Mouse (Mus musculus) ES-E14 (cell line): ENCODE results near the gene Tnrc18. TPM values are rescaled to one million over a fixed set of nuclear protein-coding genes. Genes with fewer than 3 reads are reported as not detected.

Experiments used
- DNase-seq: peaks from one replicate; pipeline ENCODE4 v3.0.0-alpha.2; 2013; ENCODE audit warnings: low read depth, low spot score
- H3K27ac ChIP-seq: 2 replicates; pipeline ENCODE4 v1.5.1; 2012; ENCODE audit warnings: low read depth, mild to moderate bottlenecking, low read length, moderate library complexity, mixed read lengths; ENCODE audit not compliant: poor library complexity, insufficient read depth, severe bottlenecking
- H3K36me3 ChIP-seq: 2 replicates; pipeline ENCODE4 v1.6.1; 2012; ENCODE audit warnings: mild to moderate bottlenecking, low read length, moderate library complexity, mixed read lengths; ENCODE audit not compliant: control insufficient read depth, poor library complexity, insufficient read depth, severe bottlenecking
- H3K4me1 ChIP-seq, 2 experiments: fragments of 150-350 bp in 1 of 2; sonication (generic) in 1 of 2; 2 replicates each; pipeline ENCODE4 v1.6.1; 2012; ENCODE audit warnings: low read length in 2 of 2, mild to moderate bottlenecking in 1 of 2, mixed read lengths in 1 of 2; ENCODE audit not compliant: control insufficient read depth in 2 of 2, insufficient read depth in 2 of 2, poor library complexity in 1 of 2
- H3K4me3 ChIP-seq, 2 experiments: fragments of 150-350 bp in 1 of 2; sonication (generic) in 1 of 2; 2 replicates each; pipeline ENCODE4 v1.5.1; 2012; ENCODE audit warnings: low read length in 2 of 2, low read depth in 1 of 2, mild to moderate bottlenecking in 1 of 2, mixed read lengths in 1 of 2; ENCODE audit not compliant: insufficient read depth in 1 of 2, poor library complexity in 1 of 2, severe bottlenecking in 1 of 2
- H3K9ac ChIP-seq: 2 replicates; pipeline ENCODE4 v1.6.1; 2012; ENCODE audit warnings: low read depth, mild to moderate bottlenecking, low read length, mixed read lengths; ENCODE audit not compliant: poor library complexity, insufficient read depth, severe bottlenecking
- H3K9me3 ChIP-seq: fragments of 150-350 bp; sonication (generic); 2 replicates; pipeline ENCODE4 v1.6.1; 2012; ENCODE audit warnings: low read depth, mild to moderate bottlenecking, low read length; ENCODE audit not compliant: control insufficient read depth, insufficient read depth
- CHD2 ChIP-seq: IDR thresholded peaks from 2 replicates; pipeline ENCODE4 v1.6.1; 2014; ENCODE audit warnings: mild to moderate bottlenecking, low read depth, low read length, inconsistent platforms
- HCFC1 ChIP-seq: IDR thresholded peaks from 2 replicates; pipeline ENCODE4 v1.6.1; 2012; ENCODE audit warnings: low read length, inconsistent platforms, borderline replicate concordance; ENCODE audit not compliant: insufficient read depth
- MAFK ChIP-seq: IDR thresholded peaks from 2 replicates; pipeline ENCODE4 v1.6.1; 2014; ENCODE audit warnings: mild to moderate bottlenecking, low read depth, low read length, inconsistent platforms; ENCODE audit not compliant: insufficient read depth
- ZC3H11A ChIP-seq: IDR thresholded peaks from 2 replicates; pipeline ENCODE4 v1.6.1; 2012; ENCODE audit warnings: low read depth, mild to moderate bottlenecking, inconsistent platforms, low read length, borderline replicate concordance
- ZNF384 ChIP-seq: IDR thresholded peaks from 2 replicates; pipeline ENCODE4 v1.6.1; 2012; ENCODE audit warnings: low read depth, low read length, inconsistent platforms
- in situ Hi-C, 2 experiments: fragments of 600-800 bp; cut with MboI; formaldehyde crosslinking; loops; one replicate each; pipeline ENCODE4 v1.15.1; 2025; ENCODE audit warnings: low sequenced_read_pairs in 2 of 2, inconsistent platforms in 1 of 2; ENCODE audit not compliant: unreplicated experiment in 2 of 2
- total RNA-seq: library from RNA; depleted of rRNA; stranded (reverse); fragments of 300-350 nt; gene quantifications from 2 replicates; pipeline ENCODE4 v1.2.3, GENCODE M21; 2012; rRNA removed

The Tnrc18 gene
- 12.9 and 20.7 TPM in 2 replicates for total RNA-seq

DNA sequence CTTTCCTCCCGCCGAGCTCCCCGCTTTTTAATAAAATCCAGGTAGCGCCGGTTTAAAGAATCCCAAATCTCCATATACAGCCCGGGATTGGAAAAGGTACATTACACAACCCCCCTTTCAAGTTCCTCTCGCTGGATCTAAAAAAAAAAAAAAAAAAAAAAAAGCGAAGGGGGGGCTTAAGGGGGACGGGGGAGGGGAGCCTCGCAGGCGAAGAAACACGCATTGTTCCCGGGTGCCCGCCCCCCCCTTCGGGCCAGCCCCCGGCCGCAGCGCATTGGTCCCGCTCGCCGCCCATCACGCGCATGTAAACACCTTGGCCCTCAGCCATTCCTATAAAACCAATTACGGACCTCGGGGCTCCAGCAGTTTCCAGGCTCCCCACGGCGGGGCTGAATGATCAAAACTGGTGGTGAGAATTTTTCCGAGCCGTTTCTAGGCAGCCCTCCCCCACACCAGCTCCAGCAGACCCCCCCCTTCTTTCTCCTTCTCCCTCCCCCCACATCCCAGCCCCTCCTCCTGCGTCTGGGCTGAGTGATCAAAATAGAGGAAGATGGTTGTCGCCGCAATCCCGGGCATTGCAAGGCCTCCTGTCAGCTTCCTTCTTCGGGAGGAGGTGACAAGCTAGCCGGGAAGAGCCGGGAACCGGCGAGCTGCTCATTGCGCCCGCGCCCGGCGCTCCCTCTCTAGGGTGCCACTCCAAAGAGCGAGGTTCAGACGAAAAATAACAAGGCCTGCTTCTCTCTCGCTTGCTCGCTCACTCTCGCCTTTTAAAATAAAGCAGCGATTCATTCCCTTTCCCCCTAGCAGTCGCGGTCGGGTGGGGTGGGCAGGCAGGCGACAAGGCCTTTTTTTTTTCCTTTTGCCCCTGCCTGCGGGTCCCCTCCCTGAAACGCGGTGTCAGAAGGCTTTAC is at the start of gene Tnrc18:
Gene Tnrc18, minus strand, starts transcription at position 139 of the 911 bp plus-strand sequence.
- peaks cover 0 to 18% of the 10 kb centered on the region in 2 experiments; a peak in 3 of 4 replicates for H3K4me1 ChIP-seq
- no peaks in the 10 kb centered on the region for H3K36me3 ChIP-seq
- H3K27ac ChIP-seq = peak within 1 kb of the TSS; percentile 48; the same call in 1 of the 2 replicates
- TF ChIP-seq MAFK (0 out of 2 replicates have a peak, but pooled peaks have one; percentile 8), ZC3H11A (no peak), HCFC1 (peak; percentile 49; the same call in 1 of the 2 replicates), ZNF384 (peak; percentile 99), CHD2 (peak; percentile 82)
- H3K9me3 ChIP-seq = no peaks in the 10 kb centered on the region
- peak within 1 kb of the TSS; percentile 83 for H3K9ac ChIP-seq
- H3K4me3 ChIP-seq = peak within 1 kb of the TSS; percentile 69 to 85
- DNase-seq = peak; percentile 93
- in situ Hi-C loops = no loop called here

DNA sequence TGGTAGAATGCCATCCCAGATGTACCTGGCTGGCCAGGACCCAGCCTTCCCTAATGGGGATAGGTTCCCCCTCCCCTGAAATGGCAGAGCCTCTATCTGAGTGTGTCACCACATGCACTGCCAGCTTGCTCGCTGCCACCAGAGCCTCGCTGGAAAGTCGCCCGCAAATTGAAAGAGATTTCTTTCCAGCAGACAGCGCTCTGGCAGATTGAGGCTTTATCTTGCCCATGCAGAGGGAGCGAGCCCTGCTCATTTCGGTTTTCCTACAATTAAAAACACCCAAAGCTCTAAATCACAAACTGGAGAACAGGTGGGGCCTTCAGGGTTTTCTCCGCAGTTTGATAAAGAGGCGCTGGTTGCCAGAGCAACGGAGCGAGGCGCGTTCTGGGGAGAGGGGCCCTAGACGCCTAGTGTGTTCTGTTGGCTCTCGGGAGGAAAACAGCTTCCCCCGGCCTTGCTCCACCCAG is 40.3 kb upstream of the Tnrc18 start:
- H3K36me3 ChIP-seq = no peaks in the 10 kb centered on the region
- DNase-seq = no peak
- no peak overlapping the region for H3K9ac ChIP-seq
- H3K9me3 ChIP-seq = no peaks in the 10 kb centered on the region
- TF ChIP-seq CHD2 (no peak), MAFK (no peak)
- no peak overlapping the region for H3K27ac ChIP-seq
- H3K4me1 ChIP-seq = peaks cover 0 to 10% of the 10 kb centered on the region in 2 experiments; a peak in 2 of 4 replicates
- H3K4me3 ChIP-seq = no peak overlapping the region
- in situ Hi-C loops = no loop called here

DNA sequence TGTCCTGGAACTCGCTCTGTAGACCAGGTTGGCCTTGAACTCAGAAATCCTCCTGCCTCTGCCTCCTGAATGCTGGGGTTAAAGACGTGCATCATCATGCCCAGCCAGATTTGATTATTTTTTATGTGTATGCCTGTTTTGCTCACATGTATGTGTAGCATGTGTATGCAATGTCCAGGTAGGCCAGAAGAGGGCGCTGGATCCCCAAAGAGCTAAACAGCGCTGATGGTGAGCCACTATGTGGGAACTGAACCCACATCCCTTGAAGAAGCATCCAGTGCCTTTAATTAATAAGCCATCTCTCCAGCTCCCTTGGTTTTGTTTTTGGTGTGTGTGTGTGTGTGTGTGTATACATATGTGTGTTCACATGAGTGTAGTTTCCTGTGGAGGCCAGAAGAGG is 38.9 kb upstream of the Tnrc18 start:
- Histone ChIP-seq H3K4me3 (no peak overlapping the region), H3K9me3 (no peaks in the 10 kb centered on the region), H3K9ac (no peak overlapping the region), H3K27ac (no peak overlapping the region), H3K36me3 (no peaks in the 10 kb centered on the region), H3K4me1 (peaks cover 0 to 13% of the 10 kb centered on the region in 2 experiments; a peak in 2 of 4 replicates)
- DNase-seq = no peak
- no peak for TF ChIP-seq HCFC1
- TF ChIP-seq ZC3H11A = no peak
- no peak for TF ChIP-seq ZNF384
- TF ChIP-seq MAFK = no peak
- no peak for TF ChIP-seq CHD2
- in situ Hi-C loops = no loop called here

DNA sequence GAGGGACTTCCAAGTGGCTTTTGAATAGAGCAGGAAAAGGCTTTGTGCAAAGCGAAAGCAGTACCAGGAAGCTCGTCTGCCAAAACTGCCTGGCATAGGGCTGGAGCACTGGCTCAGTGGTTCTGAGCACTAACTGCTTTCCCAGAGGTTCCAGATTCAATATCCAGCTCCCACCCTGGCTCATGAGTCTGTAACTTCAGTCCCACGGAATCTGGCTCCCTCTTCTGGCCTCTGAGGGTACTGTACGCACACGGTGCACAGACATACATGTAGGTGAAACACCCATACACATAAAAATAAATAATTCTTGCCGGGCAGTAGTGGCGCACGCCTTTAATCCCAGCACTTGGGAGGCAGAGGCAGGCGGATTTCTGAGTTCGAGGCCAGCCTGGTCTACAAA is 37.4 kb upstream of the Tnrc18 start:
- no peak overlapping the region for H3K27ac ChIP-seq
- TF ChIP-seq HCFC1 (no peak), ZC3H11A (peak; percentile 94), ZNF384 (peak; percentile 88)
- in situ Hi-C loops = no loop called here
- H3K9ac ChIP-seq = no peak overlapping the region
- H3K36me3 ChIP-seq = no peaks in the 10 kb centered on the region
- no peak overlapping the region for H3K4me3 ChIP-seq
- H3K9me3 ChIP-seq = no peaks in the 10 kb centered on the region
- peak; percentile 89 for DNase-seq
- H3K4me1 ChIP-seq = peaks cover 0 to 17% of the 10 kb centered on the region in 2 experiments; a peak in 2 of 4 replicates
